Mouse (Mus musculus) kidney, adult 2 months (tissue): ENCODE measurements at regions not wholly inside any gene's neighbourhood (a gene's known extent, or its start where the extent isn't known, plus 50 kb on each side); places are given as distances from the start of the nearest gene placed in this dataset.

ENCODE experiments used
- CTCF ChIP-seq: fragments of 200-500 bp; conservative IDR thresholded peaks from 2 replicates; pipeline ENCODE4 v1.5.1; 2011; ENCODE audit warnings: low read depth, mild to moderate bottlenecking, control low read depth, low read length, moderate library complexity, mixed read lengths; ENCODE audit not compliant: insufficient read depth, insufficient read length
- POLR2A ChIP-seq: fragments of 200-500 bp; IDR thresholded peaks from one replicate; pipeline ENCODE4 v1.6.1; 2011; ENCODE audit warnings: low read depth, low read length, control low read depth

DNA sequence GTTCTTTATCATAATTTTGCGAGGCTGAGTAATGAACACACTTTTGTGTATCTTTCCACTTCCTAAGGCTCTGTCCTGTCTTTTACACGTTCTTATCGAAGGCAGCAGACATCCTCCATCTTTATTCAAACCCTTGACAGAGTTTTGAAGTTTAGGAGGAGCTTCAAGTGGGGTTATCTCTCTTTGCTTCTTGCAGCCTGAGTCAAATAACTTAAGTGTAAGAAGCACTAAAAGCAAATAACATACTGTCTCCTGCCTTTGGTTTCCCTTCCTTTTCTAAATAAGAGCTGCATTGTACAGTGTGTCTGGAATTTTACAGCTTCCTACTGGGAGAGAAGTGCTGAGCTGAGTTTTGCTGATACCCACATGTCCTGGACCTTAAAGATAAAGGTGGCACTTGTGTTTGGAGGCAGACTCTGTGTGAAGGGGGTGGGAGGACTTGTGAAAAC, 61.6 kb downstream of the Gm13691 start:
- TF ChIP-seq CTCF (no peak), POLR2A (no peak)
